Mouse (Mus musculus) ES-Bruce4 (cell line): ENCODE data around the gene Cerk. TPM values are rescaled to one million over a fixed set of nuclear protein-coding genes. Genes with fewer than 3 reads are reported as not detected.

Source experiments
- H3K27ac ChIP-seq: 2 replicates; pipeline ENCODE4 v1.5.1; 2012; ENCODE audit warnings: low read length, inconsistent platforms; ENCODE audit not compliant: insufficient read depth
- H3K27me3 ChIP-seq: 2 replicates; pipeline ENCODE4 v1.6.1; 2012; ENCODE audit warnings: mild to moderate bottlenecking, low read length, inconsistent platforms; ENCODE audit not compliant: control insufficient read depth, poor library complexity, insufficient read depth, severe bottlenecking
- H3K36me3 ChIP-seq: 2 replicates; pipeline ENCODE4 v1.6.1; 2012; ENCODE audit warnings: inconsistent platforms, mild to moderate bottlenecking, low read length, moderate library complexity; ENCODE audit not compliant: control insufficient read depth, poor library complexity, insufficient read depth, severe bottlenecking
- H3K4me1 ChIP-seq: one replicate; pipeline ENCODE4 v1.8.1; 2011; ENCODE audit warnings: low read length; ENCODE audit not compliant: control insufficient read depth, insufficient read depth
- H3K4me3 ChIP-seq: 2 replicates; pipeline ENCODE4 v1.5.1; 2011; ENCODE audit warnings: low read depth, mild to moderate bottlenecking, low read length
- H3K9ac ChIP-seq: 2 replicates; pipeline ENCODE4 v1.6.1; 2012; ENCODE audit warnings: low read depth, mild to moderate bottlenecking, inconsistent platforms; ENCODE audit not compliant: poor library complexity, severe bottlenecking
- H3K9me3 ChIP-seq: replicated peaks from 2 replicates; pipeline ENCODE4 v1.6.1; 2012; ENCODE audit warnings: mild to moderate bottlenecking, low read length, inconsistent platforms; ENCODE audit not compliant: control insufficient read depth, poor library complexity, insufficient read depth, severe bottlenecking
- CTCF ChIP-seq: IDR thresholded peaks from one replicate; pipeline ENCODE4 v1.8.1; 2011; ENCODE audit warnings: low read depth, low read length
- EP300 ChIP-seq: IDR thresholded peaks from 2 replicates; pipeline ENCODE4 v1.6.1; 2011; ENCODE audit warnings: low read depth, low read length; ENCODE audit not compliant: insufficient read depth
- POLR2A ChIP-seq: IDR thresholded peaks from one replicate; pipeline ENCODE4 v1.8.1; 2011; ENCODE audit warnings: low read length; ENCODE audit not compliant: insufficient read depth
- polyA plus RNA-seq: library from polyadenylated mRNA; stranded (reverse); fragments of >200 nt; gene quantifications from 2 replicates; pipeline ENCODE4 v1.2.4, GENCODE M21; 2011; ENCODE audit warnings: low read depth; ENCODE audit not compliant: missing spikeins, insufficient read depth, insufficient read length

Cerk gene
- polyA plus RNA-seq, 1 experiment: 5.5 TPM

DNA sequence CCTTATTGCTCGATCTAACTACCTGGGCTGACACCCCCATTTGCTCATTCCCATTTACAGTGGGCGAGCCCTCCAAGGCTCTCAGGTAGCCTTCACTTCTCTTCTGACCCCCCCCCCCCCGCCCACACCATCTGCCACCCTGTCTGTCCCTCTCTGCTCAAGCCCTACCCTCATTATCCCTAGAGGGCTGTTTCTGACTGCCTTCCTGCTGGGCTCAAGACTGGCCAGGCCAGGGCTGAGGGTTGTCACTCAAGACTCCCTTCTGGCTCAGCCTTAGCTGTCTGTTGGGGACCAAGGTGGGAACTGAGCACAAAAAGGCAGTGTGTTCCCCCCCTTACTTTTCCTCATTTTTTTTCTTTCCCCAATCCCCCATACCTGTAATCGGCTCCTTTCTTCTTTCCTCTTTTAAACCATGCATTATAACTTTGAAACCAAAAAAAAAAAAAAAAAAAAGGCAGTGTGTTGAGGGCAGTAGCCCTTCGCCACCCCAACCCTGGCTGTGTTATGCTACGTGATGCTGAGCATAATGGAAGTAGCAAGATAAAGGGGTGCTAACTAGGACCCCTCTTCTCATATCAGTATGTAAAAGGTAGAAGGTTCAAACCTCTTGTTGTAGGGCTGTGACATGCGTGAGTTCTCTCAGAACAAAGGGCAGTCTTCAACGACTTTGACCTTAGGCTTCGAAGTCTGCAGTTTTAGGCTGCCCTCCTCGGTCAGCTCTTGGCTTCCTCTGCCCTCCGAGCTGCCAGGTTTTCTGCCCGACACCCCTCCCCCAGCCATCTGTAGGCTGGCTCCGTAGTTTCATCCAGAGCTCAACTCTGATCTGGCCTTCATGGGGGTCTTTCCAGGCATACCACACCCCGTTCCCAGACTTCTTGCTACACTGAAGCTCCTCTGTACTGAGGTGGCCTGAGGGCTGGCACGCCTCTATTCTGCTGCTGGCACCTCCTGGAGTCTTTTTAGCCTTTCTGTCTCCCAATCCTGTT is 68.5 kb downstream of the Cerk start:
- no peak overlapping the region for H3K27ac ChIP-seq
- H3K4me3 ChIP-seq: no peak overlapping the region
- peaks cover 7% of the 10 kb centered on the region for H3K4me1 ChIP-seq

DNA sequence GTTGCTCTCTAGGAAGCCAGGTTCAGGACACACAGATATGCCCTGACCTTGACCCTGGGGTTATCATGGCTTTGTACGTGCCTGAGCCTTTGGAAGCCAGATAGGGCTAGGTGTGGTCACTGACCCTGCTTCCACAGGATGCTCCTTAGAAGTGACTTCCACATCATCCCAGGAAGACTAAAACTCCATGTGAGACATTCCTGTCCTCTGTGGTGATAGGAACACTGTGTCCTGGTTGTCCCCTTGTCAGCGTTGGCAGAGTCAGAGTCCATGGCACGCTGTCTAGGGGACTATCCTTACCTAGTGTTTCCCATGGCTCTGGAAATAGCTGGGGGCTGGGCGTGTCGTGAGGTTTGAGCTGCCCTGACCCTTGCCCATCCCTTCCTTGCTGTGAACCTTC is 69.5 kb downstream of the Cerk start:
- Histone ChIP-seq H3K4me1 (peaks cover 7% of the 10 kb centered on the region), H3K9ac (no peak overlapping the region), H3K9me3 (no peaks in the 10 kb centered on the region), H3K4me3 (no peak overlapping the region), H3K27me3 (no peaks in the 10 kb centered on the region), H3K36me3 (no peaks in the 10 kb centered on the region), H3K27ac (no peak overlapping the region)
- TF ChIP-seq EP300 (no peak), CTCF (no peak), POLR2A (no peak)

More for the DNA sequence above, 68.5 kb downstream of the Cerk start:
- H3K36me3 ChIP-seq: no peaks in the 10 kb centered on the region
- TF ChIP-seq CTCF (no peak), POLR2A (no peak), EP300 (no peak)
- H3K9me3 ChIP-seq: no peaks in the 10 kb centered on the region
- H3K27me3 ChIP-seq: no peaks in the 10 kb centered on the region
- H3K9ac ChIP-seq: no peak overlapping the region

DNA sequence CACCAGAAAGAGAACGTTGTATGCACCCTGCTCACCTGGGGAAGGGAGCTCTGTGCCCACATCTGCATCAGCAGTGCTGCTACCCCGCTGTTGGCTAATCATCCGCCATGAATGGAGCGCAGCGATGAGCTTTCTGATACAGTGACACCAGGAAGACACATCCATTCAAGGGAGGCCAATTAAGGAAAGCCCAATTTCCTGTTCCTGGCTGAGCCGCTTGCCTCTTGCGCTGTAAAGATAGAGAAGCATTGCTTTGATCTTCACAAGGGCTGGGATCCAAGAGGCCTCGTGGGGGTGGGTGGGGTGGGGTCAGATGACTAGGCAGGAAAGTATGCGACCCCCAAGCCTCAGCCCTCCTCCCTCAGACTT is 72.6 kb downstream of the Cerk start:
- Histone ChIP-seq H3K4me1 (peaks cover 9% of the 10 kb centered on the region), H3K4me3 (no peak overlapping the region), H3K9me3 (no peaks in the 10 kb centered on the region)

DNA sequence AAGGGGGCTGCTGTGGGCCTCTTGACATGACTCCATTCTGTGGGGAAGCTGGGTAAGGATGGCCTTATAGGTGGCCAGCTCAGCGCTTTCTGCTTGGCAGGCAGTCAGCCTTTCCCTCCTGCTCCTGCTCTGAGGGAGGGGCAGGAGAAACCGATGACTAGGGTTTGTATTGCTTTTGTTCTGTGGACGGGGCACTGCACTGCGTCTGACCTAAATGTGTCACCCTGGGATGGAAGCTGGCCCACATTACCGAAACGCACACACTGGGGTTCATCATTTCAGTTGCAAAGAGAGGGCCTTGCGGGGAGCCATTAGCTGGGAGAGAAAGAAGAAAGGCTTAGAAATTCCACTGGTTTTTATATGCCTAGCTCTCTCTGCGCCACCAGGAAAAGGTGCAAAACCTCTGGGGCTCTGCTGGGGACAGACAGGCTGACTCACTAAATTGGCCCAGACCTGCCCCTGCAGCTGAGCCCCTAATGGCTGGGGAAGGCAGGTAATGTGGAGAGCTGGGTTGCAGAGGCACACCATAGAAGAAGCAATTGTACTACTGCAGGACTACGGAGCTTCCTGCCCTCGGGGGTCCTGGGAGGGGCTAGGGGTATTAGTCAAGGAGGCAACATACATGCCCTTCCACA is 73.1 kb downstream of the Cerk start:
- H3K4me1 ChIP-seq: peaks cover 11% of the 10 kb centered on the region
- H3K27me3 ChIP-seq: no peaks in the 10 kb centered on the region
- H3K9ac ChIP-seq: no peak overlapping the region
- no peak overlapping the region for H3K4me3 ChIP-seq
- H3K27ac ChIP-seq: no peak overlapping the region
- no peaks in the 10 kb centered on the region for H3K36me3 ChIP-seq
- TF ChIP-seq CTCF: no peak
- TF ChIP-seq EP300: no peak
- TF ChIP-seq POLR2A: no peak
- H3K9me3 ChIP-seq: no peaks in the 10 kb centered on the region

More for the DNA sequence above, 72.6 kb downstream of the Cerk start:
- Histone ChIP-seq H3K27ac (no peak overlapping the region), H3K36me3 (no peaks in the 10 kb centered on the region), H3K9ac (no peak overlapping the region), H3K27me3 (no peaks in the 10 kb centered on the region)
- TF ChIP-seq POLR2A (no peak), EP300 (no peak), CTCF (no peak)

DNA sequence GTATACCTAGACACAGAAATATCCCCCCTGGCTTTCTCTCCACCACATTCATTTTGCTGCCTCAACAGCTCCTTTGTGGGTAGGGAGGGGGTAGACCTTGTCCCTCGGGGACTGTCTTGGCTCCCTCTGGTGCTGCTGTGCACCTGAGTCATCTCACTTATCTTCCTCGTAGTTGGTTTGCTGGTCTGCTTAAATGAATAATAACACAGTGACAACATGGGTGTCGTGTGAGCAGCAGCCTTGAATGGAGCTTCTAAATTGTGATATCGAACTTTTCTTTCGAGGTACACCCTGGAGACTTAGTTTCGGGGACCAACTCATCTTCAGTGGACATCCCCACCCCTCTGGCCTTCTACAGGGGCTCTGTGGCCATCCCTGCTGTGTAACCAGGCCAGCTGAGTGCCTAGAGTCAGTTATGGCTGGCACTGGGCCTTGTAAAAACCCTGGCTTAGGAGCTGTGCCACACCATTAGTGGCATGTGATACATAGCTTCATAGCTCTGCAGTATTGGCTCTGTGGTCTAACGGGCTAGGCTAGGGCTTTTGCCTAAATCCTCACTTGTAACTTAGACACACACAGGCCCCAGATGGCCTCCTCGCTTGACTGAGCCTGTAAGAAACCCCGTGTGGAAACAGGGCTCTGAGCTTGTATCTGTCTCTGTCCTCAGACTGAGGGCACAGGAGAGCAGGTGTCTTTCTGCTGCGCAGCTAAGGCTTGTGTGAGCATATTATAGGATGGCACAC is 75.4 kb downstream of the Cerk start:
- Histone ChIP-seq H3K36me3 (no peaks in the 10 kb centered on the region), H3K4me3 (no peak overlapping the region), H3K4me1 (peaks cover 5% of the 10 kb centered on the region), H3K9ac (no peak overlapping the region), H3K27me3 (no peaks in the 10 kb centered on the region), H3K9me3 (no peaks in the 10 kb centered on the region), H3K27ac (no peak overlapping the region)
- no peak for TF ChIP-seq CTCF
- no peak for TF ChIP-seq EP300
- no peak for TF ChIP-seq POLR2A
